Mouse (Mus musculus): ENCODE results near the gene Hoxc12. TPM values are rescaled to one million over a fixed set of nuclear protein-coding genes. Genes with fewer than 3 reads are reported as not detected.

Hoxc12 gene
- polyA plus RNA-seq, 1 experiment: not detected

DNA sequence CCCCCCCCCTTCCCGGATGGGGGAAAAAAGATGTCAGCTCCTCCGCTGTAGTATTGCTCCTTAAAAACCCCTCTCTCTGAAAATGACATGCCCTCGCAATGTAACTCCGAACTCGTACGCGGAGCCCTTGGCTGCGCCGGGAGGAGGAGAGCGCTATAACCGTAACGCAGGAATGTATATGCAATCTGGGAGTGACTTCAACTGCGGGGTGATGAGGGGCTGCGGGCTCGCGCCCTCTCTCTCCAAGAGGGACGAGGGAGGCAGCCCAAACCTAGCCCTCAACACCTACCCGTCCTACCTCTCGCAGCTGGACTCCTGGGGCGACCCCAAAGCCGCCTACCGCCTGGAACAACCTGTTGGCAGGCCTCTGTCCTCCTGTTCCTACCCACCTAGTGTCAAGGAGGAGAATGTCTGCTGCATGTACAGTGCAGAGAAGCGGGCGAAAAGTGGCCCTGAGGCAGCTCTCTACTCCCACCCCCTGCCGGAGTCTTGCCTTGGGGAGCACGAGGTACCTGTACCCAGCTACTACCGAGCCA, 30.3 kb downstream of the Hoxc12 start, which contains the start of gene Hoxc10:
Gene Hoxc10 (plus strand): TSS at position 21 of the 536 bp plus-strand sequence.
- WGBS: 4% methylated on average over 27 of the region's 27 CpGs
- no peak within 1 kb of the TSS for H3K27ac ChIP-seq (ENCODE audit: insufficient read depth, low read length)
- H3K4me3 ChIP-seq (replicated peaks; ENCODE audit: insufficient read depth, low read depth, low read length): no peak within 1 kb of the TSS
- TF ChIP-seq CTCF (IDR thresholded peaks at IDR 0.05; ENCODE audit: borderline replicate concordance, insufficient read depth, low read depth, low read length) (no peak), POLR2A (IDR thresholded peaks at IDR 0.05; ENCODE audit: borderline replicate concordance, insufficient read depth, low read length) (no peak)
- no peak for DNase-seq
- peaks cover 23% of the 10 kb centered on the region; the same call in 1 of the 2 replicates for H3K27me3 ChIP-seq (ENCODE audit: control insufficient read depth, insufficient read depth, low read length)
- no peaks in the 10 kb centered on the region for H3K4me1 ChIP-seq (ENCODE audit: control insufficient read depth, insufficient read depth, low read length)

- Histone ChIP-seq H3K27ac (ENCODE audit: insufficient read depth, low read length) (no peak within 1 kb of the TSS), H3K27me3 (ENCODE audit: control insufficient read depth, insufficient read depth, low read length) (peaks cover 23% of the 10 kb centered on the region; the same call in 1 of the 2 replicates), H3K4me1 (ENCODE audit: control insufficient read depth, insufficient read depth, low read length) (no peaks in the 10 kb centered on the region), H3K4me3 (replicated peaks; ENCODE audit: insufficient read depth, low read depth, low read length) (no peak within 1 kb of the TSS)
- DNase-seq: no peak
- WGBS: 6% methylated on average over 12 of the region's 12 CpGs
- TF ChIP-seq POLR2A (IDR thresholded peaks at IDR 0.05; ENCODE audit: borderline replicate concordance, insufficient read depth, low read length) (no peak), CTCF (IDR thresholded peaks at IDR 0.05; ENCODE audit: borderline replicate concordance, insufficient read depth, low read depth, low read length) (no peak)
Observed at GRCm38 (mm10) chr15:102967312-102967510, 30.7 kb downstream of the Hoxc12 start, which contains the start of gene Hoxc5. Hoxc5 (plus strand) TSS chr15:102967443.

- no peaks in the 10 kb centered on the region for H3K4me1 ChIP-seq (ENCODE audit: control insufficient read depth, insufficient read depth, low read length)
- 4% methylated on average over 34 of the region's 34 CpGs for WGBS
- DNase-seq: no peak
- no peak overlapping the region for H3K27ac ChIP-seq (ENCODE audit: insufficient read depth, low read length)
- H3K27me3 ChIP-seq (ENCODE audit: control insufficient read depth, insufficient read depth, low read length): peaks cover 24% of the 10 kb centered on the region; the same call in 1 of the 2 replicates
- no peak for TF ChIP-seq POLR2A (IDR thresholded peaks at IDR 0.05; ENCODE audit: borderline replicate concordance, insufficient read depth, low read length)
- TF ChIP-seq CTCF (IDR thresholded peaks at IDR 0.05; ENCODE audit: borderline replicate concordance, insufficient read depth, low read depth, low read length): no peak
- no peak overlapping the region for H3K4me3 ChIP-seq (replicated peaks; ENCODE audit: insufficient read depth, low read depth, low read length)
Observed at GRCm38 (mm10) chr15:102967511-102968397, 31.2 kb downstream of the Hoxc12 start.

- no peak overlapping the region for H3K4me3 ChIP-seq (replicated peaks; ENCODE audit: insufficient read depth, low read depth, low read length)
- no peak overlapping the region for H3K27ac ChIP-seq (ENCODE audit: insufficient read depth, low read length)
- H3K27me3 ChIP-seq (ENCODE audit: control insufficient read depth, insufficient read depth, low read length): peaks cover 18% of the 10 kb centered on the region; the same call in 1 of the 2 replicates
- no peak for DNase-seq
- no peak for TF ChIP-seq CTCF (IDR thresholded peaks at IDR 0.05; ENCODE audit: borderline replicate concordance, insufficient read depth, low read depth, low read length)
- TF ChIP-seq POLR2A (IDR thresholded peaks at IDR 0.05; ENCODE audit: borderline replicate concordance, insufficient read depth, low read length): no peak
- H3K4me1 ChIP-seq (ENCODE audit: control insufficient read depth, insufficient read depth, low read length): no peaks in the 10 kb centered on the region
- WGBS: 32% methylated on average over 1 of the region's 1 CpGs
Observed at GRCm38 (mm10) chr15:102969296-102969695, 32.7 kb downstream of the Hoxc12 start.

DNA sequence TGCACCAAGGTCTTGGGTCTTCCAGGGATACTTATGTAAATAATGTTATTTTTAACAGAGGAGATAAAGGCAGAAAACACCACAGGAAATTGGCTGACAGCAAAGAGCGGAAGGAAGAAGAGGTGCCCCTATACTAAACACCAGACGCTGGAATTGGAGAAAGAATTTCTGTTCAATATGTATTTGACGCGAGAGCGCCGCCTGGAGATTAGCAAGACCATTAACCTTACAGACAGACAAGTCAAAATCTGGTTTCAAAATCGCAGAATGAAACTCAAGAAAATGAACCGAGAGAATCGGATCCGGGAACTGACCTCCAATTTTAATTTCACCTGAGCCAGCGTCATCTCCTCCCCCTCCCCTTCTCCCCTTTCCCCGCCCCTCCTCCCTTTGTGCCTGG, 34.2 kb downstream of the Hoxc12 start:
- DNase-seq: no peak
- no peak overlapping the region for H3K4me3 ChIP-seq (replicated peaks; ENCODE audit: insufficient read depth, low read depth, low read length)
- WGBS: 1% methylated on average over 12 of the region's 12 CpGs
- peaks cover 15% of the 10 kb centered on the region; the same call in 1 of the 2 replicates for H3K27me3 ChIP-seq (ENCODE audit: control insufficient read depth, insufficient read depth, low read length)
- H3K4me1 ChIP-seq (ENCODE audit: control insufficient read depth, insufficient read depth, low read length): no peaks in the 10 kb centered on the region
- TF ChIP-seq CTCF (IDR thresholded peaks at IDR 0.05; ENCODE audit: borderline replicate concordance, insufficient read depth, low read depth, low read length) (no peak; the same call in 1 of the 2 replicates), POLR2A (IDR thresholded peaks at IDR 0.05; ENCODE audit: borderline replicate concordance, insufficient read depth, low read length) (no peak)
- H3K27ac ChIP-seq (ENCODE audit: insufficient read depth, low read length): no peak overlapping the region

DNA sequence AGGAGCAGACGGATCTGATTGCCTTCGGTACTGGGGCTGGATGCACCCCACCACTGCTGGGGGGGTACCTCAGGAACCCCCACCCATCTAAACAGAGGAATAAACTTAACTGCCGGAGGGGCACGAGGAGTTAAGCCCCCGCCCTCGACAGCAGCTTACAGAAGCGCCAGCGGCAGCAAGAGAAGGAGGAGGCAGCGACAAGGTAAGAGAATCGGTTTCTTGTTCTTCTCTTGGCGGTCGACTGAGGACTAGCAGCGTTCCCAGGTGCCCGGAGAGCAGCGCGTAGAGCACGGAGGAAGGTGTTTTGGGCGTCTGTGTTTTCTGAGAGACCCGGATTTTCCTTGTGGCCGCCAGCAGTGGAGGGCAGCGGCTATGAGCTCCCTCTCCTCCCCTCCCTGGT, 35.7 kb downstream of the Hoxc12 start:
- H3K4me1 ChIP-seq (ENCODE audit: control insufficient read depth, insufficient read depth, low read length): no peaks in the 10 kb centered on the region
- no peak overlapping the region for H3K27ac ChIP-seq (ENCODE audit: insufficient read depth, low read length)
- DNase-seq: no peak
- TF ChIP-seq CTCF (IDR thresholded peaks at IDR 0.05; ENCODE audit: borderline replicate concordance, insufficient read depth, low read depth, low read length): no peak
- H3K27me3 ChIP-seq (ENCODE audit: control insufficient read depth, insufficient read depth, low read length): peaks cover 21% of the 10 kb centered on the region; the same call in 1 of the 2 replicates
- 1% methylated on average over 21 of the region's 21 CpGs for WGBS
- no peak overlapping the region for H3K4me3 ChIP-seq (replicated peaks; ENCODE audit: insufficient read depth, low read depth, low read length)

- Histone ChIP-seq H3K4me3 (replicated peaks; ENCODE audit: insufficient read depth, low read depth, low read length) (no peak overlapping the region), H3K27ac (ENCODE audit: insufficient read depth, low read length) (no peak overlapping the region), H3K4me1 (ENCODE audit: control insufficient read depth, insufficient read depth, low read length) (no peaks in the 10 kb centered on the region), H3K27me3 (ENCODE audit: control insufficient read depth, insufficient read depth, low read length) (peaks cover 23% of the 10 kb centered on the region; the same call in 1 of the 2 replicates)
- WGBS: 5% methylated on average over 6 of the region's 6 CpGs
- TF ChIP-seq CTCF (IDR thresholded peaks at IDR 0.05; ENCODE audit: borderline replicate concordance, insufficient read depth, low read depth, low read length) (no peak), POLR2A (IDR thresholded peaks at IDR 0.05; ENCODE audit: borderline replicate concordance, insufficient read depth, low read length) (no peak)
- DNase-seq: no peak
Observed at GRCm38 (mm10) chr15:102972753-102973152, 36.2 kb downstream of the Hoxc12 start.

DNA sequence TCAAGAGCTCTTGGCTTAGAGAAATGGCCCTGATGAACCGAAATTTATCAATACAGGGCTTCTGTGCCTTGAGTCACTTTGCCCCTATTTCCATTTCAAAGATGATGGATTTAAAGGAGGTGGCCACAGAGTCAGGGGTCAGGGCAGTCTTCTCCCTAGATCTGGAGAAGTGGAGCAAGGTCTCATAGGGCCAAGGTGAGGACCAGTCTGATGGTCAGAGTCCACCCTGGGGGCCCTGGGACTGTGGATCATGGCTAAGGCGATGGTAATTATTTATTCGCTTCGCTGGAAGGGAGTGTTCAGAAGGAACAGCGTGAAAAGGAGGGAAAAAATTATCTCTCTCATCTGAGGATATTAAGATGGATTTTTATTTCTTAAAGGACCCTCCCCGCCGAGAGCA, 38.5 kb downstream of the Hoxc12 start:
- Histone ChIP-seq H3K27ac (ENCODE audit: insufficient read depth, low read length) (no peak overlapping the region), H3K4me3 (replicated peaks; ENCODE audit: insufficient read depth, low read depth, low read length) (no peak overlapping the region), H3K27me3 (ENCODE audit: control insufficient read depth, insufficient read depth, low read length) (peaks cover 22% of the 10 kb centered on the region; the same call in 1 of the 2 replicates), H3K4me1 (ENCODE audit: control insufficient read depth, insufficient read depth, low read length) (no peaks in the 10 kb centered on the region)
- no peak for TF ChIP-seq CTCF (IDR thresholded peaks at IDR 0.05; ENCODE audit: borderline replicate concordance, insufficient read depth, low read depth, low read length)
- TF ChIP-seq POLR2A (IDR thresholded peaks at IDR 0.05; ENCODE audit: borderline replicate concordance, insufficient read depth, low read length): no peak
- WGBS: 5% methylated on average over 7 of the region's 7 CpGs
- no peak for DNase-seq

Data from cerebellum, adult 2 months (tissue).